Mouse (Mus musculus): Measurements from ENCODE around the gene Wdr35. TPM values are rescaled to one million over a fixed set of nuclear protein-coding genes. Genes with fewer than 3 reads are reported as not detected.
A peak's percentile ranks its signal among the peaks of the same experiment; 100 is the strongest.

Wdr35 gene
- polyA plus RNA-seq, 1 experiment from 2014 or later = 19.9 TPM

DNA sequence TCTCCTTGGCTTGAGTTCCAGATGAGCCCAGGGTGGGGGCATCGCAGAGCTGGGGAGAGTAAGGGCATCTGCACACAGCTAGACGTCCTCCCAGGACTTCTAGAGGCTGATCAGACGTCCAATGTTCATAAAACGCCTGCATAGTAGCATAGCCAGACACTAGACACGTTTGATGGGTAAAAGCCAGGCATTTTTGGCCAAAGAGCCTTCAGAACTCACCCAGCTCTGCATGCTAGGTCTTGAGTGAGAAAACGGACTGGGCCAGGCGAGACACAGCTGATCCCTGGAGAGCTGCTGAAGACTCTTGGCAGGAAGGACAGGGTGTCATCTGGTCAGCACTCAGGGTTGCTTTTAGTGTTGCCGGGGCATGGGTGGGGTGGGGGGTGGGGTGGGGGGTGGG, 74.4 kb downstream of the Wdr35 start:
- Histone ChIP-seq H3K4me1 (ENCODE audit: control insufficient read depth, insufficient read depth, low read length) (no peaks in the 10 kb centered on the region), H3K27me3 (replicated peaks; ENCODE audit: control insufficient read depth, insufficient read depth, low read length) (no peaks in the 10 kb centered on the region), H3K4me3 (ENCODE audit: low read depth, low read length) (no peak overlapping the region), H3K27ac (replicated peaks; ENCODE audit: low read depth, low read length) (no peak overlapping the region), H3K4me2 (ENCODE audit: low read depth, low read length) (no peak overlapping the region), H3K9me3 (ENCODE audit: control insufficient read depth, low read length) (no peaks in the 10 kb centered on the region), H3K36me3 (ENCODE audit: control insufficient read depth, insufficient read depth, low read length) (peaks cover 11% of the 10 kb centered on the region; the same call in 1 of the 2 replicates), H3K9ac (ENCODE audit: low read depth, low read length) (no peak overlapping the region)
- WGBS = 74% methylated on average over 6 of the region's 8 CpGs
- no peak for ATAC-seq (ENCODE audit: low read depth)
- DNase-seq (ENCODE audit: low spot score) = no peak

GRCm38 (mm10) chr12:9050824-9051223, 77.1 kb downstream of the Wdr35 start:
- no peak overlapping the region for H3K27ac ChIP-seq (replicated peaks; ENCODE audit: low read depth, low read length)
- ATAC-seq (ENCODE audit: low read depth) = no peak
- no peaks in the 10 kb centered on the region for H3K4me1 ChIP-seq (ENCODE audit: control insufficient read depth, insufficient read depth, low read length)
- H3K9ac ChIP-seq (ENCODE audit: low read depth, low read length) = no peak overlapping the region
- H3K4me2 ChIP-seq (ENCODE audit: low read depth, low read length) = no peak overlapping the region
- no peaks in the 10 kb centered on the region for H3K27me3 ChIP-seq (replicated peaks; ENCODE audit: control insufficient read depth, insufficient read depth, low read length)
- 19% methylated on average over 6 of the region's 6 CpGs for WGBS
- no peak overlapping the region for H3K4me3 ChIP-seq (ENCODE audit: low read depth, low read length)
- no peak for DNase-seq (ENCODE audit: low spot score)
- no peaks in the 10 kb centered on the region for H3K36me3 ChIP-seq (ENCODE audit: control insufficient read depth, insufficient read depth, low read length)
- H3K9me3 ChIP-seq (ENCODE audit: control insufficient read depth, low read length) = no peaks in the 10 kb centered on the region

- WGBS = 56% methylated on average over 8 of the region's 8 CpGs
- Histone ChIP-seq H3K36me3 (ENCODE audit: control insufficient read depth, insufficient read depth, low read length) (no peaks in the 10 kb centered on the region), H3K4me1 (ENCODE audit: control insufficient read depth, insufficient read depth, low read length) (no peaks in the 10 kb centered on the region), H3K9ac (ENCODE audit: low read depth, low read length) (no peak overlapping the region), H3K4me3 (ENCODE audit: low read depth, low read length) (no peak overlapping the region), H3K27me3 (replicated peaks; ENCODE audit: control insufficient read depth, insufficient read depth, low read length) (no peaks in the 10 kb centered on the region), H3K27ac (replicated peaks; ENCODE audit: low read depth, low read length) (no peak overlapping the region), H3K4me2 (ENCODE audit: low read depth, low read length) (no peak overlapping the region), H3K9me3 (ENCODE audit: control insufficient read depth, low read length) (no peaks in the 10 kb centered on the region)
- peak; percentile 87 for DNase-seq (ENCODE audit: low spot score)
- ATAC-seq (ENCODE audit: low read depth) = peak; percentile 85
Measured at GRCm38 (mm10) chr12:9052075-9052829, 78.6 kb downstream of the Wdr35 start.

DNA sequence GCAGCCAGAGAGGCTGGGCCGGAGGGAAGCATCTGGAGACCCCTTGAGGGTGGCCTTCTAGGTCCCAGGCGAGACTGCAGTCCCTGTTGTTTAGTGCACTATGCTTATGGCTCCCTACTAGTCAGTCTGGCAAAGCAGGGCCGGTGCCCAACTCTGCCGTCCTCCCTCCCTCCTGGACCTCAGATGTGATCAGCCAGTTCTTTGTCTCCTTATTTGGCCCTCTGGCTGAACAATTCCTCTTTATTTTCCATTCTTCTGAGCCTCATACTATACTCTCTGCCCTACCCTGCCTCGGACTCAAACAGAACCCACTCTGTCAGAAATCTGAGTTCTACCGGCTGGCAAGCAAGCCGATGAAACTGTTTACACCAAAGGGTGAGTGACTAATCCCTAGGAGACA, 79.7 kb downstream of the Wdr35 start:
- Histone ChIP-seq H3K36me3 (ENCODE audit: control insufficient read depth, insufficient read depth, low read length) (no peaks in the 10 kb centered on the region), H3K27ac (replicated peaks; ENCODE audit: low read depth, low read length) (no peak overlapping the region), H3K4me3 (ENCODE audit: low read depth, low read length) (no peak overlapping the region), H3K4me2 (ENCODE audit: low read depth, low read length) (no peak overlapping the region), H3K4me1 (ENCODE audit: control insufficient read depth, insufficient read depth, low read length) (no peaks in the 10 kb centered on the region), H3K9me3 (ENCODE audit: control insufficient read depth, low read length) (no peaks in the 10 kb centered on the region), H3K9ac (ENCODE audit: low read depth, low read length) (no peak overlapping the region), H3K27me3 (replicated peaks; ENCODE audit: control insufficient read depth, insufficient read depth, low read length) (no peaks in the 10 kb centered on the region)
- ATAC-seq (ENCODE audit: low read depth) (no peak), DNase-seq (ENCODE audit: low spot score) (no peak)
- WGBS = 56% methylated on average over 7 of the region's 7 CpGs

DNA sequence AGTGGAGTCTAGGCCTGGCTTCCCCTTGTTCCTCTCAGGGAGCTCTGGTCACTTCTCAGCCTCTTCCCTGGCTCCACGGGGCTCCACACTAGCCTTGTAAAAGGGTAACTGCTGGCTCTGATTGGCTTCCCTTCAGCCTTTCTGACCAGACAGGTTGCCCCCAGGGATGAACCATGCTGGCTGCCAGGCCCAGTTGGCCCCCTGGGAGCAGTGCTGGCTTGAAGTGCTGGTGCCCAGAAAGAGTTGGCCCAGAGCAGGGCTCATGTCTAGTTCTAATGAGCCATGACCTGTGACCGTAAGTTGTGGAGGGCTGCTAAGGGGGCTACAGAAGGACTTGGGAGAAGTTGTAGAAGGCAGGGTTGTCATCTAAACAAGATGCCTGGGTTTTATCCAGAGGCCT, 80.3 kb downstream of the Wdr35 start:
- no peak for ATAC-seq (ENCODE audit: low read depth)
- Histone ChIP-seq H3K4me1 (ENCODE audit: control insufficient read depth, insufficient read depth, low read length) (no peaks in the 10 kb centered on the region), H3K27ac (replicated peaks; ENCODE audit: low read depth, low read length) (no peak overlapping the region), H3K27me3 (replicated peaks; ENCODE audit: control insufficient read depth, insufficient read depth, low read length) (no peaks in the 10 kb centered on the region), H3K4me3 (ENCODE audit: low read depth, low read length) (no peak overlapping the region), H3K9ac (ENCODE audit: low read depth, low read length) (no peak overlapping the region), H3K36me3 (ENCODE audit: control insufficient read depth, insufficient read depth, low read length) (no peaks in the 10 kb centered on the region), H3K9me3 (ENCODE audit: control insufficient read depth, low read length) (no peaks in the 10 kb centered on the region), H3K4me2 (ENCODE audit: low read depth, low read length) (no peak overlapping the region)
- 62% methylated on average over 2 of the region's 2 CpGs for WGBS
- DNase-seq (ENCODE audit: low spot score) = no peak

DNA sequence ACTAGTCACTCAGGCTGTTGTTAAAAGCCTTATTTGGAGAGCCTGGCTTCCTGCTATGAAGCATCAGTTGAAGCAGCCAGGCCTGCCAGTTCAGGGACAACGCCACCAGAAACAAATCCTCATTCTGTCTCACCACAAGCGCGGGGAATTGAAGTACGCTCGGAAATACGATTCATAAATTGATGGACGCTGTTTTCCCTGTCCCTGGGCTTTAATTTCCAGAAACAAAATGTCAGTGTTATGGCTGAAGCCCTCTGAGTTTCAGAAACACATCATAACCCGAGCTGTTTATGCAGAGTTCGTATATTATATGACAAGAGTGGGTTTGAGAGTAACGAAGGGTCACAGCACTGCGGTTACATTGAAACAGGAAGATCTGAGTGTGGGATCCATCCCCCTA, 81.6 kb downstream of the Wdr35 start:
- H3K4me2 ChIP-seq (ENCODE audit: low read depth, low read length) = no peak overlapping the region
- no peak overlapping the region for H3K27ac ChIP-seq (replicated peaks; ENCODE audit: low read depth, low read length)
- H3K4me3 ChIP-seq (ENCODE audit: low read depth, low read length) = no peak overlapping the region
- H3K27me3 ChIP-seq (replicated peaks; ENCODE audit: control insufficient read depth, insufficient read depth, low read length) = no peaks in the 10 kb centered on the region
- ATAC-seq (ENCODE audit: low read depth) (no peak), DNase-seq (ENCODE audit: low spot score) (no peak)
- H3K9ac ChIP-seq (ENCODE audit: low read depth, low read length) = no peak overlapping the region
- 58% methylated on average over 11 of the region's 11 CpGs for WGBS
- peaks cover 7% of the 10 kb centered on the region for H3K4me1 ChIP-seq (ENCODE audit: control insufficient read depth, insufficient read depth, low read length)
- H3K9me3 ChIP-seq (ENCODE audit: control insufficient read depth, low read length) = no peaks in the 10 kb centered on the region
- no peaks in the 10 kb centered on the region for H3K36me3 ChIP-seq (ENCODE audit: control insufficient read depth, insufficient read depth, low read length)

GRCm38 (mm10) chr12:9059502-9059901, 85.8 kb downstream of the Wdr35 start:
- Histone ChIP-seq H3K27ac (replicated peaks; ENCODE audit: low read depth, low read length) (no peak overlapping the region), H3K9me3 (ENCODE audit: control insufficient read depth, low read length) (no peaks in the 10 kb centered on the region), H3K9ac (ENCODE audit: low read depth, low read length) (no peak overlapping the region), H3K27me3 (replicated peaks; ENCODE audit: control insufficient read depth, insufficient read depth, low read length) (no peaks in the 10 kb centered on the region), H3K4me1 (ENCODE audit: control insufficient read depth, insufficient read depth, low read length) (peaks cover 7% of the 10 kb centered on the region), H3K4me2 (ENCODE audit: low read depth, low read length) (no peak overlapping the region), H3K4me3 (ENCODE audit: low read depth, low read length) (no peak overlapping the region), H3K36me3 (ENCODE audit: control insufficient read depth, insufficient read depth, low read length) (no peaks in the 10 kb centered on the region)
- no peak for ATAC-seq (ENCODE audit: low read depth)
- DNase-seq (ENCODE audit: low spot score) = no peak
- 62% methylated on average over 3 of the region's 3 CpGs for WGBS

GRCm38 (mm10) chr12:9059965-9060364, 86.3 kb downstream of the Wdr35 start:
- Histone ChIP-seq H3K4me3 (ENCODE audit: low read depth, low read length) (no peak overlapping the region), H3K9ac (ENCODE audit: low read depth, low read length) (no peak overlapping the region), H3K4me2 (ENCODE audit: low read depth, low read length) (no peak overlapping the region), H3K36me3 (ENCODE audit: control insufficient read depth, insufficient read depth, low read length) (no peaks in the 10 kb centered on the region), H3K4me1 (ENCODE audit: control insufficient read depth, insufficient read depth, low read length) (peaks cover 7% of the 10 kb centered on the region), H3K9me3 (ENCODE audit: control insufficient read depth, low read length) (no peaks in the 10 kb centered on the region), H3K27me3 (replicated peaks; ENCODE audit: control insufficient read depth, insufficient read depth, low read length) (no peaks in the 10 kb centered on the region), H3K27ac (replicated peaks; ENCODE audit: low read depth, low read length) (no peak overlapping the region)
- WGBS = 74% methylated on average over 9 of the region's 9 CpGs
- ATAC-seq (ENCODE audit: low read depth) (no peak), DNase-seq (ENCODE audit: low spot score) (no peak)

DNA sequence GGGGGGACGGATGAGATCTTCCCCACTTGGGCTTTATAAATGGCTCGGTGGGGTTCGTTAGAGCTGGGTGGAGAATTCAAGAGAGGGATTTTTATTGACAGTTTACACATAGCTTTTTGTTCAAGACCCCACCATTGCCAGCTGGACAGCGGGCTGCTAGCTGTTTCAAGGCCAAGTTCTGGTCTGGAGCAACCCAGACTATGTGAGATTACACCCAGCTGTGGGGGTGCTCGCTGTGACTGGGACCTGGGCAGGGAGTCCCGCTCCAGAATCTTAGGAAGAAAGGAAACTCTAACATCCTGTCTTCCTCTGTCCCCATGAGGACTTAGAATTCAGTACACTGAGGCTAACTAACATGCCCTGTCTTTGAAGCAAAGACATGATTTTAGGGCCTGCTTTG, 89.9 kb downstream of the Wdr35 start:
- DNase-seq (ENCODE audit: low spot score) (no peak), ATAC-seq (ENCODE audit: low read depth) (no peak)
- H3K36me3 ChIP-seq (ENCODE audit: control insufficient read depth, insufficient read depth, low read length) = no peaks in the 10 kb centered on the region
- H3K4me3 ChIP-seq (ENCODE audit: low read depth, low read length) = no peak overlapping the region
- no peak overlapping the region for H3K9ac ChIP-seq (ENCODE audit: low read depth, low read length)
- peaks cover 7% of the 10 kb centered on the region for H3K4me1 ChIP-seq (ENCODE audit: control insufficient read depth, insufficient read depth, low read length)
- H3K27ac ChIP-seq (replicated peaks; ENCODE audit: low read depth, low read length) = no peak overlapping the region
- no peak overlapping the region for H3K4me2 ChIP-seq (ENCODE audit: low read depth, low read length)
- WGBS = 77% methylated on average over 6 of the region's 6 CpGs
- no peaks in the 10 kb centered on the region for H3K27me3 ChIP-seq (replicated peaks; ENCODE audit: control insufficient read depth, insufficient read depth, low read length)
- H3K9me3 ChIP-seq (ENCODE audit: control insufficient read depth, low read length) = no peaks in the 10 kb centered on the region
